Mouse (Mus musculus): ENCODE data around the gene Slc35e1.

Slc35e1 gene

GRCm38 (mm10) chr8:72485456-72486199 is 6.8 kb downstream of the Slc35e1 start:
- no peak for DNase-seq (ENCODE audit: low spot score in 2 of 2)

GRCm38 (mm10) chr8:72474826-72475546 is 17.4 kb downstream of the Slc35e1 start, which contains the start of gene Cherp:
TSS of gene Cherp (minus strand) at chr8:72475226.
- peak; percentile 91 to 94 for DNase-seq (ENCODE audit: low spot score in 2 of 2)

GRCm38 (mm10) chr8:72470684-72471083 is 21.7 kb downstream of the Slc35e1 start:
- no peak for DNase-seq (ENCODE audit: low spot score in 2 of 2)

GRCm38 (mm10) chr8:72469984-72470383 is 22.4 kb downstream of the Slc35e1 start:
- DNase-seq (ENCODE audit: low spot score in 2 of 2) = no peak

GRCm38 (mm10) chr8:72469243-72469642 is 23.2 kb downstream of the Slc35e1 start:
- no peak for DNase-seq (ENCODE audit: low spot score in 2 of 2)

GRCm38 (mm10) chr8:72464211-72464610 is 28.2 kb downstream of the Slc35e1 start:
- DNase-seq (ENCODE audit: low spot score in 2 of 2) = no peak

GRCm38 (mm10) chr8:72459881-72460533 is 32.4 kb downstream of the Slc35e1 start:
- no peak for DNase-seq (ENCODE audit: low spot score in 2 of 2)

GRCm38 (mm10) chr8:72458457-72458856 is 34.0 kb downstream of the Slc35e1 start:
- DNase-seq (ENCODE audit: low spot score in 2 of 2) = no peak

- DNase-seq (ENCODE audit: low spot score in 2 of 2) = no peak
Observed at GRCm38 (mm10) chr8:72457806-72458205, 34.6 kb downstream of the Slc35e1 start.

- no peak for DNase-seq (ENCODE audit: low spot score in 2 of 2)
Observed at GRCm38 (mm10) chr8:72455317-72455716, 37.1 kb downstream of the Slc35e1 start.

GRCm38 (mm10) chr8:72453904-72454303 is 38.5 kb downstream of the Slc35e1 start:
- DNase-seq (ENCODE audit: low spot score in 2 of 2) = no peak

- no peak for DNase-seq (ENCODE audit: low spot score in 2 of 2)
Observed at GRCm38 (mm10) chr8:72451516-72451915, 40.9 kb downstream of the Slc35e1 start.

- DNase-seq (ENCODE audit: low spot score in 2 of 2) = peak in 1 of 2 experiments; percentile 41
Observed at GRCm38 (mm10) chr8:72445071-72445470, 47.3 kb downstream of the Slc35e1 start.

GRCm38 (mm10) chr8:72443994-72444350 is 48.4 kb downstream of the Slc35e1 start:
- no peak for DNase-seq (ENCODE audit: low spot score in 2 of 2)

GRCm38 (mm10) chr8:72443338-72443993 is 48.9 kb downstream of the Slc35e1 start, which contains the start of the genes Calr3 and 1700030K09Rik:
TSS of gene Calr3 (minus strand) at chr8:72443870.
TSS of gene 1700030K09Rik (plus strand) at chr8:72443880.
- peak; percentile 92 to 96 for DNase-seq (ENCODE audit: low spot score in 2 of 2)

GRCm38 (mm10) chr8:72438248-72439015 is 54.0 kb downstream of the Slc35e1 start:
- no peak for DNase-seq (ENCODE audit: low spot score in 2 of 2)

GRCm38 (mm10) chr8:72434952-72435351 is 57.5 kb downstream of the Slc35e1 start:
- DNase-seq (ENCODE audit: low spot score in 2 of 2) = peak in 1 of 2 experiments; percentile 27

Measured in spleen, postnatal 14 days (tissue).